Mouse (Mus musculus) small intestine, adult 2 months (tissue): ENCODE results near the gene Havcr2. TPM values are rescaled to one million over a fixed set of nuclear protein-coding genes. Genes with fewer than 3 reads are reported as not detected.
"Not testable (repeated sequence)": the region's sequence is repeated elsewhere in the genome, so short reads cannot be mapped to it uniquely, and the experiment has no call there.

Experiments used
- H3K27ac ChIP-seq: fragments of 200-500 bp; 2 replicates; pipeline ENCODE4 v1.5.1; 2012; ENCODE audit warnings: low read depth, low read length, control low read depth, inconsistent platforms; ENCODE audit not compliant: insufficient read depth
- H3K27me3 ChIP-seq: fragments of 200-500 bp; 2 replicates; pipeline ENCODE4 v1.6.1; 2012; ENCODE audit warnings: mild to moderate bottlenecking, moderate library complexity, low read length, inconsistent platforms; ENCODE audit not compliant: control insufficient read depth, insufficient read depth
- H3K36me3 ChIP-seq: fragments of 200-500 bp; 2 replicates; pipeline ENCODE4 v1.6.1; 2012; ENCODE audit warnings: mild to moderate bottlenecking, low read length, control low read depth, inconsistent platforms; ENCODE audit not compliant: control insufficient read depth, insufficient read depth
- H3K4me1 ChIP-seq: fragments of 200-500 bp; 2 replicates; pipeline ENCODE4 v1.6.1; 2012; ENCODE audit warnings: low read length, inconsistent platforms, mixed read lengths; ENCODE audit not compliant: control insufficient read depth, insufficient read depth, insufficient read length
- H3K4me3 ChIP-seq: fragments of 200-500 bp; 2 replicates; pipeline ENCODE4 v1.5.1; 2012; ENCODE audit warnings: low read depth, mild to moderate bottlenecking, control low read depth, inconsistent platforms, low read length, moderate library complexity
- CTCF ChIP-seq: fragments of 200-500 bp; IDR thresholded peaks from 2 replicates; pipeline ENCODE4 v1.5.1; 2012; ENCODE audit warnings: low read depth, mild to moderate bottlenecking, control low read depth, inconsistent platforms, low read length, moderate library complexity, mixed read lengths; ENCODE audit not compliant: insufficient replicate concordance, insufficient read length; ENCODE audit errors: extremely low read depth
- POLR2A ChIP-seq: fragments of 200-500 bp; IDR thresholded peaks from 2 replicates; pipeline ENCODE4 v1.6.1; 2012; ENCODE audit warnings: low read depth, mild to moderate bottlenecking, control low read depth, inconsistent platforms, low read length, moderate library complexity
- WGBS: fragments of 180-500 bp; shearing (Covaris S2); methylation state at CpG from one replicate; pipeline ENCODE4 v1.1.7; 2018; 5-methylcytosine and 5-hydroxymethylcytosine counted together
- polyA plus RNA-seq: library from polyadenylated mRNA; depleted of rRNA; stranded (reverse); fragments of >200 nt; gene quantifications from 2 replicates; pipeline ENCODE4 v1.2.3, GENCODE M21; 2012; rRNA removed

Havcr2 gene
- polyA plus RNA-seq, 1 experiment, result 0.76 TPM

GRCm38 (mm10) chr11:46509900-46510299, 55.2 kb downstream of the Havcr2 start:
- WGBS, result 94% methylated on average over 5 of the region's 5 CpGs
- Histone ChIP-seq H3K27me3 (no peaks in the 10 kb centered on the region), H3K4me3 (no peak overlapping the region), H3K36me3 (no peaks in the 10 kb centered on the region), H3K27ac (no peak overlapping the region), H3K4me1 (no peaks in the 10 kb centered on the region)
- TF ChIP-seq CTCF, result no peak

GRCm38 (mm10) chr11:46521341-46521740, 66.6 kb downstream of the Havcr2 start:
- not testable (repeated sequence) for H3K4me3 ChIP-seq, H3K36me3 ChIP-seq, H3K27me3 ChIP-seq, H3K27ac ChIP-seq, H3K4me1 ChIP-seq
- WGBS, result 71% methylated on average over 5 of the region's 5 CpGs

- H3K4me3 ChIP-seq, result no peak overlapping the region
- H3K27ac ChIP-seq, result no peak overlapping the region
- TF ChIP-seq CTCF (no peak), POLR2A (no peak)
- no peaks in the 10 kb centered on the region for H3K27me3 ChIP-seq
- no peaks in the 10 kb centered on the region for H3K36me3 ChIP-seq
- H3K4me1 ChIP-seq, result no peaks in the 10 kb centered on the region
- 74% methylated on average over 3 of the region's 3 CpGs for WGBS
Observed at GRCm38 (mm10) chr11:46522719-46523118, 68.0 kb downstream of the Havcr2 start.

GRCm38 (mm10) chr11:46523912-46524311, 69.2 kb downstream of the Havcr2 start, which contains the start of gene Gm12169:
Gm12169 (plus strand) TSS chr11:46524212.
- 82% methylated on average over 2 of the region's 2 CpGs for WGBS
- no peaks in the 10 kb centered on the region for H3K4me1 ChIP-seq
- H3K36me3 ChIP-seq, result no peaks in the 10 kb centered on the region
- no peak within 1 kb of the TSS for H3K4me3 ChIP-seq
- TF ChIP-seq POLR2A (no peak), CTCF (no peak)
- no peak within 1 kb of the TSS for H3K27ac ChIP-seq
- H3K27me3 ChIP-seq, result no peaks in the 10 kb centered on the region

- Histone ChIP-seq H3K36me3 (no peaks in the 10 kb centered on the region), H3K27ac (no peak overlapping the region), H3K4me3 (no peak overlapping the region), H3K4me1 (no peaks in the 10 kb centered on the region), H3K27me3 (no peaks in the 10 kb centered on the region)
- TF ChIP-seq CTCF (no peak), POLR2A (no peak)
- 50% methylated on average over 4 of the region's 4 CpGs for WGBS
Observed at GRCm38 (mm10) chr11:46530149-46530548, 75.4 kb downstream of the Havcr2 start.

Other genes with a start within 250 kb of the Havcr2 start
- not detected in 2 replicates for gene Fndc9, start 219.4 kb upstream of the Havcr2 start, polyA plus RNA-seq
- 3.3 and 3.8 TPM in 2 replicates for gene Cyfip2, start 142.1 kb upstream of the Havcr2 start, polyA plus RNA-seq
- 0.52 and 1.1 TPM in 2 replicates for gene Itk, start 65.4 kb upstream of the Havcr2 start, polyA plus RNA-seq
- 0.33 and 0.38 TPM in 2 replicates for gene Fam71b, start 58.4 kb upstream of the Havcr2 start, polyA plus RNA-seq
- gene Med7, start 18.0 kb upstream of the Havcr2 start, polyA plus RNA-seq, result 4.4 and 11.4 TPM in 2 replicates
- not detected in 2 replicates for gene Gm12169, start 69.3 kb downstream of the Havcr2 start, polyA plus RNA-seq
- gene BC053393, start 116.6 kb downstream of the Havcr2 start, polyA plus RNA-seq, result not detected in 2 replicates
- not detected in 2 replicates for gene Dppa1, start 174.3 kb downstream of the Havcr2 start, polyA plus RNA-seq